Mouse (Mus musculus) MEL (cell line): ENCODE data around the gene Riox1.

ENCODE experiments used
- CTCF ChIP-seq, 3 experiments: IDR thresholded peaks in 2 of 3; conservative IDR thresholded peaks in 1 of 3; 2 replicates each; pipeline ENCODE4 v1.5.1; 2011 to 2012; ENCODE audit warnings: low read length in 3 of 3, low read depth in 2 of 3, mild to moderate bottlenecking in 2 of 3, improper control_type of control experiment in 1 of 3, inconsistent platforms in 1 of 3, mixed read lengths in 1 of 3, moderate library complexity in 1 of 3; ENCODE audit not compliant: control insufficient read depth in 1 of 3, insufficient read depth in 1 of 3, poor library complexity in 1 of 3, severe bottlenecking in 1 of 3
- EP300 ChIP-seq, 2 experiments: IDR thresholded peaks; 2 replicates each; pipeline ENCODE4 v1.6.1; 2011; ENCODE audit warnings: improper control_type of control experiment in 2 of 2, low read length in 2 of 2, low read depth in 1 of 2, mild to moderate bottlenecking in 1 of 2
- ETS1 ChIP-seq: IDR thresholded peaks from 2 replicates; pipeline ENCODE4 v1.6.1; 2012; ENCODE audit warnings: low read depth, mild to moderate bottlenecking, inconsistent platforms, low read length, improper control_type of control experiment, moderate library complexity
- MYB ChIP-seq: IDR thresholded peaks from 2 replicates; pipeline ENCODE4 v1.6.1; 2011; ENCODE audit warnings: mild to moderate bottlenecking, low read depth, low read length, improper control_type of control experiment
- MYC ChIP-seq: IDR thresholded peaks from 2 replicates; pipeline ENCODE4 v1.6.1; 2011; ENCODE audit warnings: low read depth, mild to moderate bottlenecking, low read length, improper control_type of control experiment, moderate library complexity
- NRF1 ChIP-seq: IDR thresholded peaks from 2 replicates; pipeline ENCODE4 v1.6.1; 2014; ENCODE audit warnings: low read depth, mild to moderate bottlenecking, inconsistent platforms, low read length, improper control_type of control experiment, moderate library complexity; ENCODE audit not compliant: poor library complexity, insufficient read depth, severe bottlenecking
- POLR2A ChIP-seq, 2 experiments: IDR thresholded peaks; 2 replicates each; pipeline ENCODE4 v1.6.1; 2011 to 2012; ENCODE audit warnings: low read length in 2 of 2, mild to moderate bottlenecking in 2 of 2, control low read depth in 1 of 2, improper control_type of control experiment in 1 of 2, low read depth in 1 of 2, moderate library complexity in 1 of 2; ENCODE audit not compliant: control insufficient read depth in 1 of 2, insufficient read depth in 1 of 2, poor library complexity in 1 of 2
- SIN3A ChIP-seq: IDR thresholded peaks from 2 replicates; pipeline ENCODE4 v1.6.1; 2012; ENCODE audit warnings: low read length, improper control_type of control experiment, inconsistent platforms
- USF2 ChIP-seq, 2 experiments: IDR thresholded peaks; 2 replicates each; pipeline ENCODE4 v1.6.1; 2011 to 2012; ENCODE audit warnings: improper control_type of control experiment in 2 of 2, low read length in 2 of 2, borderline replicate concordance in 1 of 2, inconsistent platforms in 1 of 2, low read depth in 1 of 2, mild to moderate bottlenecking in 1 of 2; ENCODE audit not compliant: insufficient read depth in 1 of 2
- ZMIZ1 ChIP-seq: IDR thresholded peaks from 2 replicates; pipeline ENCODE4 v1.6.1; 2012; ENCODE audit warnings: low read depth, mild to moderate bottlenecking, inconsistent platforms, low read length, improper control_type of control experiment, moderate library complexity
- ZNF384 ChIP-seq: IDR thresholded peaks from 2 replicates; pipeline ENCODE4 v1.6.1; 2012; ENCODE audit warnings: low read depth, mild to moderate bottlenecking, inconsistent platforms, low read length, improper control_type of control experiment

- no peak for TF ChIP-seq CTCF (IDR thresholded peaks at IDR 0.05 in 2 of 3, conservative IDR thresholded peaks at IDR 0.05 in 1 of 3; ENCODE audit: control insufficient read depth in 1 of 3, insufficient read depth in 1 of 3, low read depth in 2 of 3, low read length in 3 of 3, poor library complexity in 1 of 3, severe bottlenecking in 1 of 3)
- TF ChIP-seq POLR2A (IDR thresholded peaks at IDR 0.05; ENCODE audit: control insufficient read depth in 1 of 2, insufficient read depth in 1 of 2, low read depth in 1 of 2, low read length in 2 of 2, poor library complexity in 1 of 2): no peak
- no peak for TF ChIP-seq ETS1
- TF ChIP-seq USF2 (IDR thresholded peaks at IDR 0.05; ENCODE audit: borderline replicate concordance in 1 of 2, insufficient read depth in 1 of 2, low read depth in 1 of 2, low read length in 2 of 2): no peak
- no peak for TF ChIP-seq EP300 (IDR thresholded peaks at IDR 0.05; ENCODE audit: low read depth in 1 of 2, low read length in 2 of 2)
- no peak for TF ChIP-seq ZNF384
- no peak for TF ChIP-seq SIN3A
- no peak for TF ChIP-seq MYC
- no peak for TF ChIP-seq ZMIZ1
- no peak for TF ChIP-seq MYB
- no peak for TF ChIP-seq NRF1
Measured at GRCm38 (mm10) chr12:83997221-83997620, 46.8 kb downstream of the Riox1 start.
